Mouse (Mus musculus): ENCODE measurements around the gene Itpr1.

The Itpr1 gene

GRCm38 (mm10) chr6:108213481-108214293 lies 791 bp downstream of the Itpr1 start:
- DNase-seq (ENCODE audit: inconsistent age in 2 of 2, low spot score in 1 of 2) = peak in 1 of 2 experiments; percentile 35

- peak in 1 of 2 experiments; percentile 75 for DNase-seq (ENCODE audit: inconsistent age in 2 of 2, low spot score in 1 of 2)
These were observed 1.5 kb downstream of the Itpr1 start for GRCm38 (mm10) chr6:108214294-108214925.

GRCm38 (mm10) chr6:108216091-108216490 lies 3.2 kb downstream of the Itpr1 start:
- DNase-seq (ENCODE audit: inconsistent age in 2 of 2, low spot score in 1 of 2) = peak in 1 of 2 experiments; percentile 43

GRCm38 (mm10) chr6:108216832-108217231 lies 3.9 kb downstream of the Itpr1 start:
- peak in 1 of 2 experiments; percentile 28 for DNase-seq (ENCODE audit: inconsistent age in 2 of 2, low spot score in 1 of 2)

- peak in 1 of 2 experiments; percentile 16 for DNase-seq (ENCODE audit: inconsistent age in 2 of 2, low spot score in 1 of 2)
These were observed 5.1 kb downstream of the Itpr1 start for GRCm38 (mm10) chr6:108217987-108218386.

- no peak for DNase-seq (ENCODE audit: inconsistent age in 2 of 2, low spot score in 1 of 2)
These were observed 9.5 kb downstream of the Itpr1 start for GRCm38 (mm10) chr6:108222435-108222834.

- DNase-seq (ENCODE audit: inconsistent age in 2 of 2, low spot score in 1 of 2) = no peak
These were observed 10.0 kb downstream of the Itpr1 start for GRCm38 (mm10) chr6:108222875-108223274.

GRCm38 (mm10) chr6:108224361-108224760 lies 11.5 kb downstream of the Itpr1 start:
- DNase-seq (ENCODE audit: inconsistent age in 2 of 2, low spot score in 1 of 2) = no peak

- DNase-seq (ENCODE audit: inconsistent age in 2 of 2, low spot score in 1 of 2) = no peak
These were observed 12.1 kb downstream of the Itpr1 start for GRCm38 (mm10) chr6:108225027-108225426.

GRCm38 (mm10) chr6:108226230-108226629 lies 13.3 kb downstream of the Itpr1 start:
- DNase-seq (ENCODE audit: inconsistent age in 2 of 2, low spot score in 1 of 2) = no peak

- DNase-seq (ENCODE audit: inconsistent age in 2 of 2, low spot score in 1 of 2) = no peak
These were observed 14.6 kb downstream of the Itpr1 start for GRCm38 (mm10) chr6:108227461-108227860.

- DNase-seq (ENCODE audit: inconsistent age in 2 of 2, low spot score in 1 of 2) = no peak
These were observed 15.2 kb downstream of the Itpr1 start for GRCm38 (mm10) chr6:108228048-108228447.

- DNase-seq (ENCODE audit: inconsistent age in 2 of 2, low spot score in 1 of 2) = no peak
These were observed 15.7 kb downstream of the Itpr1 start for GRCm38 (mm10) chr6:108228601-108229000.

GRCm38 (mm10) chr6:108230608-108231007 lies 17.7 kb downstream of the Itpr1 start:
- DNase-seq (ENCODE audit: inconsistent age in 2 of 2, low spot score in 1 of 2) = no peak

GRCm38 (mm10) chr6:108231892-108232710 lies 19.2 kb downstream of the Itpr1 start:
- no peak for DNase-seq (ENCODE audit: inconsistent age in 2 of 2, low spot score in 1 of 2)

- DNase-seq (ENCODE audit: inconsistent age in 2 of 2, low spot score in 1 of 2) = peak; percentile 87 to 96
These were observed 20.2 kb downstream of the Itpr1 start for GRCm38 (mm10) chr6:108233070-108233469.

- DNase-seq (ENCODE audit: inconsistent age in 2 of 2, low spot score in 1 of 2) = peak; percentile 71 to 86
These were observed 21.6 kb downstream of the Itpr1 start for GRCm38 (mm10) chr6:108234536-108234935.

GRCm38 (mm10) chr6:108235680-108236123 lies 22.8 kb downstream of the Itpr1 start:
- peak; percentile 32 to 74 for DNase-seq (ENCODE audit: inconsistent age in 2 of 2, low spot score in 1 of 2)

GRCm38 (mm10) chr6:108236411-108236921 lies 23.6 kb downstream of the Itpr1 start:
- no peak for DNase-seq (ENCODE audit: inconsistent age in 2 of 2, low spot score in 1 of 2)

- DNase-seq (ENCODE audit: inconsistent age in 2 of 2, low spot score in 1 of 2) = peak in 1 of 2 experiments; percentile 66
These were observed 24.1 kb downstream of the Itpr1 start for GRCm38 (mm10) chr6:108236996-108237395.

- DNase-seq (ENCODE audit: inconsistent age in 2 of 2, low spot score in 1 of 2) = no peak
These were observed 24.7 kb downstream of the Itpr1 start for GRCm38 (mm10) chr6:108237585-108237984.

All from adrenal gland, adult (tissue).